Mouse (Mus musculus): ENCODE results near the gene Cdkl3.

- TF ChIP-seq CTCF (IDR thresholded peaks at IDR 0.05; ENCODE audit: low read depth) (no peak), EP300 (IDR thresholded peaks at IDR 0.05; ENCODE audit: low read depth) (no peak)
Observed at GRCm38 (mm10) chr11:52102977-52103376, 99.0 kb downstream of the Cdkl3 start.
